Mouse (Mus musculus) left cerebral cortex, postnatal 4 days (tissue): ENCODE measurements around the gene Serpinb9d. TPM values are rescaled to one million over a fixed set of nuclear protein-coding genes. Genes with fewer than 3 reads are reported as not detected.
"Not testable (repeated sequence)": the region's sequence is repeated elsewhere in the genome, so short reads cannot be mapped to it uniquely, and the experiment has no call there.

Experiments used
- DNase-seq: peaks from one replicate; pipeline ENCODE4 v3.0.0-alpha.2; 2022
- intact Hi-C: fragments of 180-260 bp; cut with DNase I; formaldehyde crosslinking; loops from one replicate; pipeline ENCODE4 v1.15.1; 2025
- total RNA-seq, 2 experiments: library from RNA; stranded (reverse); gene quantifications; 2 replicates each; pipeline ENCODE4 v1.2.3; 2021

Serpinb9d gene
- not detected for total RNA-seq

- intact Hi-C loops = no loop called here
Measured at GRCm38 (mm10) chr13:33192659-33193058, at the start of gene Serpinb9d. Gene Serpinb9d, plus strand, starts transcription at chr13:33192959.

DNA sequence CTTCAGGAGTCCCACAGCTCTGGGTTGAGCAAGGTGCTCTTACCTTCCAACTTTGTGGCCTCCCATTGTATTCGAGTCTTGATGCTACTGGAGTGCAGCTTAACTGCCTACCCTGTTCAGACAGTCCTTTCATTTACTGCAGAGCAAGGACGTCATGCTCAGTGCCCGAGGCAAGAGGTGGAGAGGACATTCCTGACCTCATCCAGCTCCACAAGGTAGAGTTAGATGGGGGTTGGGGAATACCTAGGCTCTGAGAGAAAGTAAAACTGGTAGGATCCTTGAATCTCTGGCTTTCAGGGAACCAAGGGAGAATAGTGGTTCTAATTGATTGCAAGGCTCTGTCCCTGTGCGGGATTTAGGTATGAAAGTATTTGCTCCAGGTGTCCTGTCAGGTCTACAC is 33.1 kb upstream of the Serpinb9d start, which contains the start of gene Serpinb9c:
Serpinb9c (minus strand) TSS at position 101 of the 400 bp plus-strand sequence.
- intact Hi-C loops = no loop called here

More at GRCm38 (mm10) chr13:33192659-33193058, at the start of gene Serpinb9d:
- DNase-seq = no peak

DNA sequence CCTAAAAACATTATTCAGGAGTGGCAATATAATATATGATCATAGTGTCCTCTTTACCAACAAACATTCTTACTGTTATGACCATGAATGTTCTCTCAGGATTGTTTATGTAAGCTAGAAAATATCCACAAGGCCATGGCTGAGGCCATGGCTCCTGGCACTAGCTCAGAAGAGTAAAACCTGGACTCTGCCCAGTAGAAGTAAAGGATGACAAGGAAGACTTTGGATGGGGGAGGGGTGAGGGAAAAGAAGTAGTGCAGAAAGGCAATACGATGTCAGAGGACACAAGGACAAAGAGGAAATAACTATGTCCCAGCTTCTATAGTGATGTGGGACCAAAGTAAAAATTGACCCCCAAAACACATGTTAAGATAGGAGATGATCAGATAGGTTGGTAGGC is 2.3 kb upstream of the Serpinb9d start:
- intact Hi-C loops, DNase-seq: not testable (repeated sequence)

More for the DNA sequence above, 33.1 kb upstream of the Serpinb9d start, which contains the start of gene Serpinb9c:
- no peak for DNase-seq

DNA sequence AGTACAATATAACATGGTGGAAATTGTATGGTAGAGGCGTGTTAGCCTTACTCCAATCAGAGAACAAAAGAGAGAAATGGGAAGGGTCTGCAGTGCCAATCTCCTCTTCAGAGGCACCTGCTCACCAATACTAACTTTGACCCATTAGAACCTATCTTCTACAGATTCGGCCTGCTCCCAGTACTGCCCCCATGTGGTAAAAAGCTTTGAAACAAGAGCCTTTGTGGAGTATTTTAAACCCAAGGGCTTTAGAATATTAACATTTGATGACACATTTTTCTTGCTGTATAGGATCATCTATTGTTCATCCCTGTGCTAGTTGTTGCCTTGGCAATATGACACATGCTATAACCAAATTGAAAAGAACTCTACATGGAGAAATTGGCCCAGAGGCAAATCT is 7.0 kb downstream of the Serpinb9d start:
- intact Hi-C loops = no loop called here

DNA sequence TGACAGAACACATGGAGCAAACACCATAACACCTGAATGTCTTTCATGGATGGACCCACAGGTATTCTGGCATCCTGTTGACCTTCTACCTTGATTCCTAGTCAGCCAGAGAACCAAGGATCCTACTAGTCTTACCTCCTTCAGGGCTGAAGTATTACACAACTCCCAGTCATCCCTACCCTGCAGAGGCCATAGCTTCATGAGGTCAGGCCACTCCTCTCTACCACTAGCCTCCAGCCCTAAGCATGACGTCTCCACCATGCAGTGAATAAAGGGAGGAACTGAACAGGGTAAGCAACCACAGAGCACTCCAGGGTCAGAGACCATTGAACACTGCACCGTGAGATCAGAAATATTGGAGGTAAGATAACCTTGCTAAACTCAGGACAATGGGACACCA is 56.6 kb downstream of the Serpinb9d start, which contains the start of gene Serpinb9e:
Serpinb9e (plus strand) TSS at position 301 of the 400 bp plus-strand sequence.
- intact Hi-C loops = not testable (repeated sequence)

More for the DNA sequence above, 7.0 kb downstream of the Serpinb9d start:
- DNase-seq = no peak

More for the DNA sequence above, 56.6 kb downstream of the Serpinb9d start, which contains the start of gene Serpinb9e:
- DNase-seq = not testable (repeated sequence)

Other genes starting within 250 kb of the Serpinb9d start
- 1 to 10 TPM; 1.7 to 2.3 TPM for gene Serpinb6b, start 227.8 kb upstream of the Serpinb9d start, total RNA-seq
- gene Serpinb9, start 189.7 kb upstream of the Serpinb9d start, total RNA-seq = 1 to 10 TPM; 1.8 to 1.9 TPM
- gene Serpinb9b, start 165.5 kb upstream of the Serpinb9d start, total RNA-seq = under 1 TPM in 1 of 2 experiments, not detected in 1; 0.16 TPM
- gene Serpinb1b, start 114.4 kb upstream of the Serpinb9d start, total RNA-seq = under 1 TPM; 0.34 to 0.52 TPM
- not detected for gene Serpinb9c, start 33.2 kb upstream of the Serpinb9d start, total RNA-seq
- gene Serpinb9e, start 56.7 kb downstream of the Serpinb9d start, total RNA-seq = not detected
- gene Serpinb9f, start 131.1 kb downstream of the Serpinb9d start, total RNA-seq = not detected
- gene Gm11397, start 202.8 kb downstream of the Serpinb9d start, total RNA-seq = not detected